Mouse (Mus musculus) forebrain, embryonic 14.5 days (tissue): ENCODE data around the gene Pard3b. TPM values are rescaled to one million over a fixed set of nuclear protein-coding genes. Genes with fewer than 3 reads are reported as not detected.
A peak's percentile ranks its signal among the peaks of the same experiment; 100 is the strongest.

Experiments
- ATAC-seq: fragments of 200-750 bp; cut with Nextera tagmentation; 2 replicates; pipeline ENCODE4 v1.8.0; 2017; ENCODE audit warnings: mild to moderate bottlenecking, moderate library complexity
- DNase-seq: peaks from one replicate; pipeline ENCODE4 v3.0.0-alpha.2; 2015; ENCODE audit warnings: low spot score
- H3K27ac ChIP-seq: fragments of 300-500 bp; sonication (generic); 2 replicates; pipeline ENCODE4 v1.5.1; 2014; ENCODE audit warnings: low read depth, mild to moderate bottlenecking, control low read depth, low read length, moderate library complexity
- H3K27me3 ChIP-seq: fragments of 300-500 bp; sonication (generic); replicated peaks from 2 replicates; pipeline ENCODE4 v1.6.1; 2014; ENCODE audit warnings: low read length, control low read depth, mixed read lengths; ENCODE audit not compliant: control insufficient read depth, insufficient read depth
- H3K36me3 ChIP-seq: fragments of 300-500 bp; sonication (generic); 2 replicates; pipeline ENCODE4 v1.6.1; 2014; ENCODE audit warnings: low read length, control low read depth; ENCODE audit not compliant: control insufficient read depth, insufficient read depth
- H3K4me1 ChIP-seq: fragments of 300-500 bp; sonication (generic); 2 replicates; pipeline ENCODE4 v1.6.1; 2014; ENCODE audit warnings: antibody characterized with exemption, low read length, control low read depth; ENCODE audit not compliant: control insufficient read depth, insufficient read depth
- H3K4me2 ChIP-seq: fragments of 300-500 bp; sonication (generic); 2 replicates; pipeline ENCODE4 v1.6.1; 2014; ENCODE audit warnings: mild to moderate bottlenecking, control low read depth, low read length
- H3K4me3 ChIP-seq: fragments of 300-500 bp; sonication (generic); 2 replicates; pipeline ENCODE4 v1.5.1; 2014; ENCODE audit warnings: low read depth, low read length, control low read depth
- H3K9ac ChIP-seq: fragments of 300-500 bp; sonication (generic); 2 replicates; pipeline ENCODE4 v1.6.1; 2014; ENCODE audit warnings: mild to moderate bottlenecking, low read length, control low read depth, moderate library complexity
- H3K9me3 ChIP-seq: fragments of 300-500 bp; sonication (generic); replicated peaks from 2 replicates; pipeline ENCODE4 v1.6.1; 2016; ENCODE audit warnings: low read length, control low read depth, mixed read lengths; ENCODE audit not compliant: control insufficient read depth
- WGBS: fragments of 180-500 bp; shearing (Covaris S2); extraction: QIAGEN DNeasy Blood & Tissue Kit; methylation state at CpG from one replicate; pipeline ENCODE4 v1.1.7; 2014; 5-methylcytosine and 5-hydroxymethylcytosine counted together
- polyA plus RNA-seq: library from polyadenylated mRNA; unstranded; fragments of >200 nt; fragmentation: Nextera tagmentation; extraction: Ambion mirVana; gene quantifications from 2 replicates; pipeline ENCODE4 v1.2.1, GENCODE M21; 2014

The Pard3b gene
- polyA plus RNA-seq, 1 experiment from 2014 or later: 4.3 TPM

GRCm38 (mm10) chr1:61651454-61652271, 13.0 kb downstream of the Pard3b start:
- no peak overlapping the region for H3K9ac ChIP-seq
- DNase-seq (no peak), ATAC-seq (no peak)
- no peaks in the 10 kb centered on the region; the same call in 1 of the 2 replicates for H3K4me1 ChIP-seq
- no peak overlapping the region for H3K4me3 ChIP-seq
- H3K4me2 ChIP-seq: no peak overlapping the region
- no peaks in the 10 kb centered on the region for H3K27me3 ChIP-seq
- no peak overlapping the region for H3K27ac ChIP-seq
- no peaks in the 10 kb centered on the region for H3K9me3 ChIP-seq
- WGBS: 95% methylated on average over 1 of the region's 1 CpGs
- no peaks in the 10 kb centered on the region for H3K36me3 ChIP-seq

GRCm38 (mm10) chr1:61657760-61658159, 19.1 kb downstream of the Pard3b start:
- H3K9me3 ChIP-seq: no peaks in the 10 kb centered on the region
- no peak overlapping the region for H3K4me2 ChIP-seq
- 90% methylated on average over 3 of the region's 3 CpGs for WGBS
- H3K4me3 ChIP-seq: no peak overlapping the region
- no peak for DNase-seq
- H3K9ac ChIP-seq: no peak overlapping the region
- no peak overlapping the region for H3K27ac ChIP-seq
- no peak for ATAC-seq
- no peaks in the 10 kb centered on the region for H3K36me3 ChIP-seq
- no peaks in the 10 kb centered on the region for H3K4me1 ChIP-seq
- H3K27me3 ChIP-seq: no peaks in the 10 kb centered on the region

GRCm38 (mm10) chr1:61659931-61660330, 21.3 kb downstream of the Pard3b start:
- H3K4me3 ChIP-seq: no peak overlapping the region

GRCm38 (mm10) chr1:61685221-61685814, 46.7 kb downstream of the Pard3b start:
- Histone ChIP-seq H3K27me3 (no peaks in the 10 kb centered on the region), H3K4me1 (0 out of 2 replicates have a peak, but pooled peaks cover 4% of the 10 kb centered on the region), H3K36me3 (no peaks in the 10 kb centered on the region), H3K9ac (no peak overlapping the region), H3K27ac (no peak overlapping the region), H3K9me3 (no peaks in the 10 kb centered on the region), H3K4me3 (no peak overlapping the region), H3K4me2 (no peak overlapping the region)
- WGBS: 16% methylated on average over 8 of the region's 8 CpGs
- 0 out of 2 replicates have a peak, but pooled peaks have one; percentile 18 for ATAC-seq
- peak; percentile 68 for DNase-seq

More at GRCm38 (mm10) chr1:61659931-61660330, 21.3 kb downstream of the Pard3b start:
- no peak overlapping the region for H3K9ac ChIP-seq
- no peak overlapping the region for H3K27ac ChIP-seq
- no peak for ATAC-seq
- H3K4me2 ChIP-seq: no peak overlapping the region
- no peaks in the 10 kb centered on the region for H3K27me3 ChIP-seq
- no peak for DNase-seq
- no peaks in the 10 kb centered on the region for H3K9me3 ChIP-seq
- H3K36me3 ChIP-seq: no peaks in the 10 kb centered on the region
- 87% methylated on average over 3 of the region's 3 CpGs for WGBS
- no peaks in the 10 kb centered on the region for H3K4me1 ChIP-seq

GRCm38 (mm10) chr1:61685921-61686320, 47.3 kb downstream of the Pard3b start:
- Histone ChIP-seq H3K9ac (no peak overlapping the region), H3K4me3 (no peak overlapping the region), H3K27me3 (no peaks in the 10 kb centered on the region), H3K4me1 (0 out of 2 replicates have a peak, but pooled peaks cover 4% of the 10 kb centered on the region), H3K36me3 (no peaks in the 10 kb centered on the region), H3K4me2 (no peak overlapping the region), H3K27ac (no peak overlapping the region), H3K9me3 (no peaks in the 10 kb centered on the region)
- no peak for DNase-seq
- ATAC-seq: no peak
- 82% methylated on average over 1 of the region's 1 CpGs for WGBS

- no peak overlapping the region for H3K27ac ChIP-seq
- no peak overlapping the region for H3K9ac ChIP-seq
- H3K4me2 ChIP-seq: no peak overlapping the region
- no peak for ATAC-seq
- H3K4me3 ChIP-seq: no peak overlapping the region
- no peaks in the 10 kb centered on the region for H3K36me3 ChIP-seq
- H3K27me3 ChIP-seq: no peaks in the 10 kb centered on the region
- WGBS: 53% methylated on average over 3 of the region's 3 CpGs
- no peaks in the 10 kb centered on the region for H3K9me3 ChIP-seq
- 0 out of 2 replicates have a peak, but pooled peaks cover 4% of the 10 kb centered on the region for H3K4me1 ChIP-seq
- no peak for DNase-seq
Observed at GRCm38 (mm10) chr1:61688301-61688700, 49.7 kb downstream of the Pard3b start.

GRCm38 (mm10) chr1:61698462-61699218, 60.0 kb downstream of the Pard3b start:
- H3K4me1 ChIP-seq: no peaks in the 10 kb centered on the region
- WGBS: 65% methylated on average over 10 of the region's 10 CpGs
- no peaks in the 10 kb centered on the region for H3K9me3 ChIP-seq
- H3K4me3 ChIP-seq: no peak overlapping the region
- H3K27me3 ChIP-seq: no peaks in the 10 kb centered on the region
- no peak overlapping the region for H3K9ac ChIP-seq
- no peak overlapping the region for H3K27ac ChIP-seq
- no peak for DNase-seq
- no peak overlapping the region for H3K4me2 ChIP-seq
- no peaks in the 10 kb centered on the region for H3K36me3 ChIP-seq
- ATAC-seq: no peak

- no peaks in the 10 kb centered on the region for H3K4me1 ChIP-seq
- no peaks in the 10 kb centered on the region for H3K9me3 ChIP-seq
- H3K4me2 ChIP-seq: no peak overlapping the region
- H3K9ac ChIP-seq: no peak overlapping the region
- 82% methylated on average over 1 of the region's 1 CpGs for WGBS
- no peaks in the 10 kb centered on the region for H3K36me3 ChIP-seq
- no peak overlapping the region for H3K4me3 ChIP-seq
- no peak overlapping the region for H3K27ac ChIP-seq
- DNase-seq: no peak
- no peaks in the 10 kb centered on the region for H3K27me3 ChIP-seq
- ATAC-seq: no peak
Observed at GRCm38 (mm10) chr1:61709812-61710211, 71.2 kb downstream of the Pard3b start.
